15 mouse cellular contexts compared by ENCODE assay signal in genomic region chr1:185289231-185289630, GRCm38 (mm10). TPM values are rescaled to one million over a fixed set of nuclear protein-coding genes. Genes with fewer than 3 reads are reported as not detected.
DNase-seq lines count a peak whose midpoint lies in the region; ATAC-seq lines count a peak whose summit lies in the region.
"Had no signal": no experiment of that assay in that cellular context is flagged by ENCODE, and none has a peak within 500 bp of the region (broad histone marks: within the 10 kb centered on the region; RNA-seq: fewer than 3 reads in every experiment).

No protein-coding gene starts in this region.

- no peaks in the 10 kb centered on the region for H3K27me3 ChIP-seq in kidney, embryonic 16.5 days (ENCODE audit: insufficient read depth, low read length)
- H3K27me3 ChIP-seq: liver, embryonic 15.5 days had no signal

- H3K9ac ChIP-seq in kidney, embryonic 16.5 days (replicated peaks; ENCODE audit: low read length), result no peak overlapping the region
- H3K9ac ChIP-seq: liver, embryonic 15.5 days had no signal

- no peak for ATAC-seq in kidney, embryonic 16.5 days (ENCODE audit: low FRiP score, low TSS enrichment)
- ATAC-seq: intestine, embryonic 16.5 days had no signal

- intact Hi-C loops in heart, postnatal 10 days (cut with DNase I), result no loop called here
- intact Hi-C loops in heart, postnatal 36 days (cut with DNase I), result no loop called here

- H3K9me3 ChIP-seq in kidney, embryonic 16.5 days (ENCODE audit: low read length), result no peaks in the 10 kb centered on the region
- H3K9me3 ChIP-seq: forebrain, embryonic 10.5 days; liver, embryonic 15.5 days had no signal

- no peak overlapping the region for H3K27ac ChIP-seq in kidney, embryonic 16.5 days (ENCODE audit: low read length)
- H3K27ac ChIP-seq: forebrain, embryonic 10.5 days; liver, embryonic 15.5 days had no signal

- no peak overlapping the region for H3K4me3 ChIP-seq in kidney, embryonic 16.5 days (ENCODE audit: low read length)
- H3K4me3 ChIP-seq: forebrain, embryonic 10.5 days; liver, embryonic 15.5 days had no signal

- DNase-seq in heart, postnatal 10 days, result peak; percentile 49 to 53
- DNase-seq in heart, postnatal 36 days, result no peak
- peak; percentile 10 to 41 for DNase-seq in urinary bladder, postnatal 36 days (ENCODE audit: low spot score in 2 of 2)
- no peak for DNase-seq in urinary bladder, postnatal 10 days (ENCODE audit: low spot score)
- DNase-seq in gastrocnemius, postnatal 10 days, result peak; percentile 36
- peak; percentile 54 for DNase-seq in skeletal muscle tissue, adult 2 months (ENCODE audit: low read depth, low spot score)
- no peak for DNase-seq in layer of hippocampus, adult 8-10 months (ENCODE audit: low spot score in 2 of 2)
- DNase-seq: cerebellum, postnatal 14 days; kidney, postnatal 14 days; left cerebral cortex, postnatal 4 days; thymus, adult 2 months had no signal

- H3K4me1 ChIP-seq in kidney, embryonic 16.5 days (ENCODE audit: insufficient read depth, low read length), result no peaks in the 10 kb centered on the region
- H3K4me1 ChIP-seq: forebrain, embryonic 10.5 days; liver, embryonic 15.5 days had no signal

- H3K36me3 ChIP-seq in kidney, embryonic 16.5 days (ENCODE audit: insufficient read depth, low read length), result peaks cover 62% of the 10 kb centered on the region

- 69% methylated on average over 5 of the region's 5 CpGs for WGBS in kidney, embryonic 16.5 days

- H3K4me2 ChIP-seq in kidney, embryonic 16.5 days (replicated peaks; ENCODE audit: low read depth, low read length), result no peak overlapping the region
- H3K4me2 ChIP-seq: liver, embryonic 15.5 days had no signal

RNA-seq across cellular contexts. Expression of gene Iars2, which starts 40.0 kb away (rescaled TPM):
- 10 to 100 TPM; 72.1 to 72.3 TPM for total RNA-seq in heart, postnatal 10 days (2021)
- total RNA-seq in heart, postnatal 36 days (2021), result 10 to 100 TPM; 81.2 to 83.4 TPM
- total RNA-seq in gastrocnemius, postnatal 10 days (2021), result 10 to 100 TPM; 50.2 to 56.3 TPM
- 10 to 100 TPM; 34.1 to 35.7 (median 35.0) TPM for total RNA-seq in layer of hippocampus, adult 8-10 months (2022)
- polyA plus RNA-seq in kidney, embryonic 16.5 days (2015; fragmentation: Nextera tagmentation; extraction: Ambion mirVana), result 34.2 and 35.2 TPM in 2 replicates

RNA-seq across cellular contexts. Expression of gene Bpnt1, which starts 42.7 kb away (rescaled TPM):
- total RNA-seq in heart, postnatal 10 days (2021), result 10 to 100 TPM; 30.6 to 32.6 TPM
- total RNA-seq in heart, postnatal 36 days (2021), result 10 to 100 TPM; 23.4 to 27.0 TPM
- total RNA-seq in gastrocnemius, postnatal 10 days (2021), result 10 to 100 TPM; 21.8 to 22.6 TPM
- total RNA-seq in layer of hippocampus, adult 8-10 months (2022), result 10 to 100 TPM; 65.4 to 75.8 (median 72.2) TPM
- 56.4 and 65.5 TPM in 2 replicates for polyA plus RNA-seq in kidney, embryonic 16.5 days (2015; fragmentation: Nextera tagmentation; extraction: Ambion mirVana)

Comparison
In these comparisons a context has a peak if more than half of its experiments do, and no peak if none do; other contexts are left out.
1. DNase-seq: peak in heart, postnatal 10 days (2 of 2), urinary bladder, postnatal 36 days (2 of 2), gastrocnemius, postnatal 10 days (single experiment) and skeletal muscle tissue, adult 2 months (single experiment); none in heart, postnatal 36 days (0 of 2), urinary bladder, postnatal 10 days (single experiment) and layer of hippocampus, adult 8-10 months (0 of 2).